Mouse (Mus musculus) spleen, embryonic (tissue): Measurements from ENCODE around the gene Tmem235.

ENCODE experiments used
- CTCF ChIA-PET: fragments of 350-600 bp; sonication (Branson Sonifier 250); formaldehyde crosslinking; loops from one replicate; lab custom pipeline; 2022; lab: Charles Lee

Gene Tmem235

DNA sequence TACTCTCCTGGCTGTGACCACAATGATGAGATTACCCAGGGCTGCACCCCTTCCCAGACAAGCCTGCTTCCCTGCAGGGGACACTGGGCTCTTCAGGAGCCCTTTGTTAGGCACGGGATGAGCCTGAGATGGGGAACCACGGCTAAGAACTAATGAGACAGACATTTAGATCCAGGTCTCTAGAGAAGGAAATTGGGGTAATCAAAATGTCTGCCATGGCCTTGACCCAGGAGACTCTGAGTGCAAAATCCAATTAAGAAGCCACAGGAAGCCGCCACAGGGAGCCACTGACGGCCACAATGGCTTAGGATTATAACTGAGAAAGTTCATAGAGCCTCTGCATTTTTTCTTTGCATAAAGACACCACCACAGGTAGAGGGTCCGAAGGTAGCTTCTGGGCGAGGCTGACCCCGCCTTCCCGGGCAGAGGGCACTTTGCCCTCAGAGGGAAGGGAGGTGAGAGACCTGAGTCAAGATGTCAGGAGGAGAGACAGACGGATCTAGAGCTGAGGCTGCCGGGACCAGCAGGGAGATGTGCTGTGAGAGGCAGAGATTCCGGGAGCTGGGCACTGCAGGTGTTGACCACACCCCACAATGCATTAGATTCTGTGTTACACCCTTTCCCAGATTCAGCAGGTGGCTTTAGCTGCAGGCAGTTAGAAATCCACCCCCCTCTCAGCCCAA is 2.8 kb downstream of the Tmem235 start:
- CTCF ChIA-PET = no interaction called here

DNA sequence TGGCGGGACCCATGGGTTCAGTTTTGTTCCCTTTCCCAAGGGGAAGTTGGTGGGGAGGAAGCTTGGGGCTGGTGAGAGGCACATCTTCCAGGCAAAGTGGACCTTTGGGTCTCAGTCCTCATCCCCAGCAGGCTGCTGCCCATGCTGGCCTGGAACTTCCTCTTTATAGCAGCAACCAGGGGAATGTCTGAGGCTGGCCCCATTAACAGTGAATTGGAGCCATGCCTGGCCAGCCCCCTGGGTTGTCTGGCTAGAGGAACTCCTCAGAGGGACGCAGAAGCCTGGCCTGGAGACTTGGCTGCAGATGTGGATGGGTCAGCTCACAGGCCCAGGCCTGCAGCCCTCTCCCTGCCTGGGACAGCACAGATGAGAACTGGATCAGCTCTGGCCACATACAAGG is 4.3 kb downstream of the Tmem235 start:
- CTCF ChIA-PET = interaction anchor here (0.5 kb wide), 1 partner anchor 14 kb away, joined by 3 read pairs; no protein-coding TSS in a partner anchor

DNA sequence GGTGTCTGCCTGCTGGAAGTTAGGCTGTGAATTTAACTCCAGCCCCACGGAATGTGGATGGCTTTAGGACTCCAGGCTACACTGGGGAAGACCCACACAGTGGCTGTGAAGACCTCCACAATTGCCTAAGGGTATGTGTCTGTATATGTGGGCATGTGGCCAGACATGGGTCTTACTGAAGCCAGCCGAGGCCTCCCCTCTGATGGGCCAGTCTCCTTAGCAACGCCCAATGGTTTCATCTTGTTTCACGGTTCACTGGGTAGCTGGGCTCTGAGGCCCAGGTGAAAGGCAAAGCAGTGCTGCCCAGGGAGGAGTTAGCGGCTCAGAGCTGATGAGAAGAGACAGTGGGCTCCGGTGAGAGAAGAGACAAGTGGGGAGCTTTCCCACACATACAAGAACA is 5.4 kb downstream of the Tmem235 start:
- CTCF ChIA-PET = interaction anchor here (0.6 kb wide), 1 partner anchor 546 kb away, joined by 5 read pairs; no protein-coding TSS in a partner anchor

DNA sequence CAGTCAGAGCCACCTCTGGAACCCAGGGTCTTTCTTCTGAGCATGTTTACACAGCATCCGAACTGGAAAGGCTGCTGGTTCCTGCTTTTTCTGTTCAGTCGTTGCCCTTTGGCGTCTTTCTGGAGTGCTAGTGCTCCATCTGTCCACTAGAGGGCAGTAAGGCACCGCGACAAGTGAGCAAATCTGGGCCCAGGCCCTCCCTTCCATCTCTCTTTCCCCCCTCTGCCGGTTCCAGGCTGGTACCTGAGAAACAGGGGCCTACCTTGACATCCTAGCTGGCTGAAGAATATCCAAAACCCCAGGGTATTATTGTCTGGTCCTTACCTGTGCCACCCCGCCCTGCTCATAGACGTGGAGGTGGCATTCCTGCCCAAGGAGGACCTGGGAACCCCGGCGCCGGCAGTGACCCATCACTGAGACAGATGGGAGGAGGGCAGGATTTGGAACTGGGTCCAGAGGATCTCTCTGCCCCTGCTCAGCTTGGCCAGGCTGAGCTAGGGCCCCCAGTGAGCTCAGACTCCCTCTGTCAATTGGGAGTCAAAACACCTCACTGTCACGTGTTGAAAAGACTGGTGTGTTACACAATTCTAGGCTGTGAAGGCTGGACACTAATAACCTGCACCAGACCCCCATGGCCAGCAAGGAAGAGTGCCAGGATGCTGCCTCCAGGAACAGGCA is 10.3 kb downstream of the Tmem235 start:
- CTCF ChIA-PET = interaction anchor here (0.5 to 1.2 kb wide), 4 partner anchors 143 to 447 kb away, joined by 3 to 13 read pairs (median 5); no protein-coding TSS in a partner anchor

DNA sequence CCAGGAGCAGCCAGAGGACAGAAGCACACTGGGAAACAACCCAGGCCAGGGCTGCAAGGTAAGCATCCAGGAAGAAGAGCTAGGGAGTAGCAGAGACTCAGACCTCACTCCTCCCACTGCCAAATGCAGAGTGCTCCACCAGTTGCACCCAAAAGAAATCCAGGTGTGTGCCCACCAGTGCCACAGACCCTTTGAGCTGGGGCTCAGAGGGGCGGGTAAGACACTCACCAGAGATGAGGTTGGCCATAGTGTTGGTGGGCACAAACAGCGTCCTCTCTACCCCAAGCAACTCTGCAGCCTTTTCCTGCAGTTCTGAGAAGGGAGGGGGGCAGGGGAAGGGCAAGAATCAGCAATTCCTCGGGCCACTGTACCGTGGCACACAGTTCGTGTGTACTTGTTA is 10.8 kb downstream of the Tmem235 start:
- CTCF ChIA-PET = interaction anchor here (0.5 to 1.2 kb wide), 4 partner anchors 42 to 447 kb away, joined by 3 to 13 read pairs (median 4); no protein-coding TSS in a partner anchor

DNA sequence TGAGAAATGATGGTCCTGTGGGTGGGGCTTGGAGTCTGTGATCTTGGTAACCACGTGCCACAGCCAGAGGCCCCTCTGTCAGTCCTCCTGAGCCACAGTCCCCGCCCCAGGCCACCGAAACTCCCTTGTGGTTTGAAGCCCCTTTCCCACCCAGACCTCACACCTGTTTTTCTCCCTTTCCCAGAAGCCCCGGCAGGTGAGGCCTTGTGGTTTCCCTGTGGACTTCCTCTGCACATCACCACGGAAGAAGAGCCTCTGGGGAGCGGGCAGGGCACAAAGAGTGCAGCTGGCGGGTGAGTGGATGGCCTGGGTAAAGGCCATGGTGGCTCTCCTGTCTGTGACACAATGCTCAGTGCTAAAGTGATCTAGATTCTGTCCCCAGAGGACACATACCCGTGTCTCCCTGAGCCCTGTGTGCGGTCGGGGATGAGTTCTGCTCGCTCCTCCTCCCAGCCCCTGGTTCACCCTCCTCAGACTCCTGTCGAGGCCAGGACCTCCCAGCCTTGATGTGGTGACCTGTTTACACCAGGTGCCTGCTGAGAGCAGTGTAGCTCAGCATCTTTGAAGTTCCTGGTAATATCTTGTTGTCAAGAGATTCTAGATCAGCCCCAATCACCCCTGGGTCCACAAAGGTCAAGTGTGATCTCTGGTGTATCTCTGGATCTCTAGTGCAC is 11.5 kb downstream of the Tmem235 start:
- CTCF ChIA-PET = interaction anchor here (0.5 to 1.2 kb wide), 3 partner anchors 41 to 146 kb away, joined by 3 to 5 read pairs (median 3); no protein-coding TSS in a partner anchor

DNA sequence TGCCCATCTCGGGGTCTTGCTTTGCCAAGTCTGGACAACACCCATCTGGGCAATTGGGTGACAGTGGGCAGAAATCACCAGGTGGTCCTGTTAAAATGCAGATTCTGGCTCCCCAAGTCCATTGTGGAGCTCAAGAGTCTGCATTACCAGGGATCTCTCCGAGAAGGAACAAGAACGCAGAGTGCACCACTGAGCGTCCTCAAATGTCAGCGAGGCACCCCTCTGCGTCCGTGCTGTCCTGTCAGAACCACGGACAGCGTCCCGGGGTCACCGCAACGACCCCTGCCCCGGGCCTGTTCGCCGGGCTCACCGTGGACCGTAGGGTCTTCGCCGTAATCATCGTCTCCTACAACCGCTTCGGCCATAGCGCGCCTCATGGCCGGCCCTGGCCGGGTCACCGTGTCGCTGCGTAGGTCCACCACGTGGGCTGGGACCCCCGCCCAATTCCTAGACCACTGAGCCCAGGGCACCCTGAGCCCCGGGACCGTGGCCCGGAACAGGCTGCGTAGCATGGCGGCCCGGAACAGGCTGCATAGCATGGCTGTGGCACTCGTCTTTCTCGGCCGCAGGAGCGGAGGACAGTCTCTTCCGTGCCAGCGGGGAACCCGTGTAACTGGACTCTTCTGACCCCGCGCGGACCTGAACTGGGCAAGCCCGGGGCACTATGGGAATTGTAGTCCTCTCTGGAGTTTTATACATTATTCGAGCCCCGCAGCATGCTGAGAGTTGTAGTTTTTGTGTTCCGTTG is 12.5 kb downstream of the Tmem235 start, which contains the start of gene Tha1:
TSS of gene Tha1 (minus strand) at position 621 of the 748 bp plus-strand sequence.
- CTCF ChIA-PET = interaction anchor here (0.6 to 0.8 kb wide), 3 partner anchors 51 to 272 kb away, joined by 4 to 18 read pairs (median 5); no protein-coding TSS in a partner anchor

DNA sequence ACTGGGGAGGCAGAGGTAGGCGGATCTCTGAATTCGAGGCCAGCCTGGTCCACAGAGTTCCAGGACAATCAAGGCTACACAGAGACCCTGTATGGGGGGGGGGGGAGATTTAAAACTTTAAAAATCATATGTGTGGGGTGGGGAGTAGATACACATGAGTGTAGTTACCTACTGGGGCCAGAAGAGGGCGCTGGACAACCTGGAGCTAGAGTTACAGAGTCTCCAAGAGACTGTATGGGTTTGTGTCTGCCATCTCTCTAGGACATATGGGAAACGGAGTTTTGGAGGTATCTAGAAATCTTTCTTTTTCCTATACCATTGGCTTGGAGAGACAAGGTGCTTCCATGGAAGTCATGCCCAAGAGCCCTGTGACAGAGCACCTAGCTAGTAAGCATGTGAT is 13.9 kb downstream of the Tmem235 start:
- CTCF ChIA-PET = interaction anchor here (0.6 to 1.2 kb wide), 4 partner anchors 44 to 1381 kb away, joined by 3 to 19 read pairs (median 4); no protein-coding TSS in a partner anchor

DNA sequence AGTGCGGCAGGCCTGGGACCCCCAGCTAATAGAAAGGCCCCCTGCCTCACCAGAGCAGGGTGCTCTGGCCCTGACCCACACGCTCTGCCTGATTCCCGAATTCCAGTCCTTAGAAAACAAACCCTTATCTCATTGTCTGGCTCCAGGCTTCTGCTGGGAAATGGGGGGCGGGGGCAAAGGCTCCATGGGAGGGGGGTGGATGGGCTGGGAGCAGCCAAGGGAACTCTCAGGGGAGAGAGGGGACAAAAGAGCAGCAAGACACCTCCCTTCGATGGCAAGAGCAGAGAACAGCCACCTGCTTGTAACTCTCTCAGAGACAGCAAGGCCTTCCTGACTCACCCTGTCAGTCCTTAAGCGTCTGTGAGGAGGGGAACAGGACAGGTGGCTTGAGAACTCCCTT is 15.1 kb downstream of the Tmem235 start:
- CTCF ChIA-PET = interaction anchor here (0.7 kb wide), 1 partner anchor 972 kb away, joined by 5 read pairs; no protein-coding TSS in a partner anchor

DNA sequence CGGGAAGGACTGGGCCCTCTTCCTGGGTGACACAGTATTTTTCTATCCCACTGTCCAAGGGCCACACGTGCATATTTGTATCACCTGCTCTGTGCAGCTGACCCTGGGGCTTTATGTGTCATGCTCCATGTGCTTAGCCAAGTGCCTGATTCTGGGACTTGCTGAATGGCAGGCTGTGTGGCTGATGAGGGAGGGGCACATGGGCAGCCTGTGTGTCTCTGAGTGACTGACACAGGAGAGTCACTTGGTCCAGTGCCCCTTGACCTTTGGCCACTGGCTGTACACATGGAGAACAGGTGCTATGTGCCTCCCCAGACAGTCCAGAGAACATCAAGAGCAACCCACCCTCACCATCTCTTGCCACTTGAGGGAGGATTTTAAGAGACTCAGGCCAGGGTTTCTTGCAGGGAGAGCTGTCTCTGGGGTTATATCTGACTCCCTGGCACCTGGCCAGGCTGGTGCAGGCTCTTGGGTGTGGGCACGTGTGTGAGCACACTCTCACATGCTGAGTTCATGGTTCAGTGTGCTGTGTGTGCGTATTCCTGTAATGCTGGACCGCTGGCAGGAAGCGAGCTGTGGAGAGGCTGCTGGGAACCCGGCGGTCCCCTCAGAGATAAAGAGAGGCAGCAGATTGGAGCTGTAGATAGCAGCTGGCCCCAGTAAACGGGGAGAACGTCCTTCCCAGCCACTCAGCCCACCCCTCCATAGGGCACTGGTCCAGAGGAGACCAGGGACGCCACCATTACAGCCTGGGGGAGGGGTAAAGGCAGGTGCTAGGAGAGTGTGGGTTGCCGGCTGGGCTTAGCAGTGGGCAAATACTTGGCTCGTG is 17.6 kb downstream of the Tmem235 start:
- CTCF ChIA-PET = interaction anchor here (0.6 kb wide), 2 partner anchors 41 to 106 kb away, joined by 3 read pairs; no protein-coding TSS in a partner anchor

DNA sequence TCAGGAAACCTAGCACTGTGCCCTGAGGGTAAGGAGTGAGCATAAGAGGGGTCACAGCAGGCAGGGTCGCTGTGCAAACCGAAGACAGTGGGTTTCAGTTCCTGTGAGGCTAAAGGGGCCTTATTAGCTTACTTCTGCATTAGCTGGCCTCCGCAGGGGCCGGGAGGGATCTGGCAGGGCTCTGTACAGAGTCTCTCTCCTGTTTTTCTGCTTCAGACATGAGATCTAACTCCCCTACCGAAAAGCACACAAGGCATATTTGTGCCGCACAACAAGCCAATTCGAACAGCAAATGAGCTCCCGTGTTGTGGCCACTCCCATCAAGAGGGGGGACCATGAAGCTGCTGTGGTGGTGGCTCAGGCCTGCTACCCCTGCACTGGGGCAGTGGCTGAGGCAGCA is 18.3 kb downstream of the Tmem235 start:
- CTCF ChIA-PET = interaction anchor here (0.6 kb wide), 2 partner anchors 41 to 107 kb away, joined by 3 read pairs; no protein-coding TSS in a partner anchor

DNA sequence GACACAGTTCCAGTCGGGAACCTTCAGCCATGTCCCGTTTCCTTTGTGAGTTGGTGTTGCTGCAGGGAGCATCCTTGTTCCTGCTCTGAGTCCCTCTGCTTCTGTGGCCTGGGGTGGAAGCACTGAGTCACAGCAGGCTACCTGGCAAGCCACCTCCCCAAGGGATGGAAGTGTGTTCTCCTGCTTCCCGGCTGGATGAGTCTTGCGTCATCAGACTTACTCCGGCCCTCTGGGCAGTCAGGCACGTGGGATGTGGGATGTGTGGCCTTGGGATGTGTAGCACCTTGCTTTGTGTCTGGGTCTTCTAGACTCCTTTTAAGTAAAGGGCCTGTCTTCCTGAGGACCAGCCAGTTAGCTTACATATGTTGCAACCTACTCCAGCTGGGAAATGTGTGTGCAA is 19.1 kb downstream of the Tmem235 start:
- CTCF ChIA-PET = no interaction called here

DNA sequence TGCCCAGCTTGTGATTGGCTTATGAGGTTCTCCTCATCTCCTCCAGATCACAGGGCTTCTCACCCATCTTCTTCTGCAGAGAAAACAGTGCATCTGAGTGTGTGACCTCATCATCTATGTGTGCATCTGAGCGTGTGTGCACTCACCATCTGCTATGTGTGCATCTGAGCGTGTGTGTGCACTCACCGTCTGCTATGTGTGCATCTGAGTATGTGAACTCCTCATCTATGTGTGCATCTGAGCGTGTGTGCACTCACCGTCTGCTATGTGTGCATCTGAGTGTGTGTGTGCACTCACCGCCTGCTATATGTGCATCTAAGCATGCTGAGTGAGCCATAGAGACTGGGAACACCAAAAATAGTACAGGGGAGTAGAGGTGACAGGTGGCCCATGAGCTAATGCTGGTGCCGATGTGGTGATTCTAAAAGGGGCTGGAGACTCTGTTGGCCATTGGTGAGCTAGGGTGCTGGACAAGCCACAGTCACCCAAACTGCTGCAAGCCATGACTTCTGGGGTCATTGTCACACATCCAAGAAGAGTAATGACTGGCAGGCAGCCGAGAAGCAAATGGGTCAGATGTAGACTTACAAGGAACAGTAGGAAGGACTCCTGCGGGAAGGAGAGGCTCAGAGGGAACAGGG is 19.9 kb downstream of the Tmem235 start:
- CTCF ChIA-PET = no interaction called here

DNA sequence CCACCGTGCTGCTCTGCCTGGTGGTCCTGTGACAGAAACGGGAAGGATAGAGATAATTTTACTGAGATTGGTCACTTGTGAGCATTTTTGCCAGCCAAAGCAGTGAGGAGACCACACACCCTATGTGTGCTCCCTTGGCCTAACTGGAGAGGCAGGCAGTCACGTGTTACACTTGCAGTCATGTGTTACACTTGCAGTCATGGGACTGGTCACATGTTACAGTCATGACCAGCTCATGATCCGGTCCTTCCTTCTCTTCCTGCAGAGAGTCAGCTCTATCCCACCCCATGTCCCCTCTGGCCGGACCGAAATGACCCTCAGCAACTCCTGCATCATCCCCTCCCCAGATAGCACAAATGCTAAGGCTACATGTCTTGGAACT is 20.4 kb downstream of the Tmem235 start:
- CTCF ChIA-PET = no interaction called here

DNA sequence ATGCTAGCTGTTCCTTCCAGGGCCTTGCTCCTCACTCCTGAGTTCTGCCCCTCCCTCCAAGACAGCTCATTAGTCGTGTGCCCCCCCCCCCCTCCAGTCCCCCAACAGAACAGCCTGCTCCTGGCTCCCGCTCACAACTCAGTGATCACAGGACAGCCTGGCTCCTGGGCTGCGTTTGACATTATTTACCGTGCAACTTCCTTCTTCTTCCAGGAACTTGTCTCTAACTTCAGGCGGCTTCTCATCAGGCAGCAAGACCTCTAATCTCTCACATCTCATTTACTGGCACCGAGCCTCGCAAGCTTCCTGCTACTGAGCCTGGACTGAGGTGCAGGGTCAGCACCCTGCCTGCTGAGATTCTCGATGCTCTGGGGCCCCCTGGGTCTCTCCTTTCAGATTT is 21.2 kb downstream of the Tmem235 start:
- CTCF ChIA-PET = interaction anchor here (0.6 kb wide), 1 partner anchor 46 kb away, joined by 3 read pairs; no protein-coding TSS in a partner anchor

DNA sequence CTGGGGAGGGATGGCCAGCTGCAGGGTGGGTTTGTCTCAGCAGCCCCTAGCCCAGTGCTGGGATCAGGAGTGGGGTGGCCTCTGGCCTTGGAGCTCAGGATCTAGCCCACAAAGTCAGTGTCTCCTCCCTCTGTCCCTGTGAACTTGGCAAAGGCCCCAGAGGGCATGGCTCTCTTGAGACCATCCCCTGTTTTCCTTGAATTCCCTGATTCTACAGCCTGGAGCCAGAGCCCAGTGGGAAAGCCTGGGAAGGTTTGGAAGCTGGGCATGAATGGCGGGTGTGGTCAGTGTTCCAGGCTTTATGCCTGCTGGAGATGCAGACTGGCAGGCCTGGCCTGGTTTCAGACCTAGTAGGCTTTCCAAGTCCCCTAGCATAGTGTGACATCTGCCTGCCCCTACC is 21.7 kb downstream of the Tmem235 start:
- CTCF ChIA-PET = interaction anchor here (0.6 kb wide), 2 partner anchors 30 to 46 kb away, joined by 3 to 9 read pairs; no protein-coding TSS in a partner anchor

DNA sequence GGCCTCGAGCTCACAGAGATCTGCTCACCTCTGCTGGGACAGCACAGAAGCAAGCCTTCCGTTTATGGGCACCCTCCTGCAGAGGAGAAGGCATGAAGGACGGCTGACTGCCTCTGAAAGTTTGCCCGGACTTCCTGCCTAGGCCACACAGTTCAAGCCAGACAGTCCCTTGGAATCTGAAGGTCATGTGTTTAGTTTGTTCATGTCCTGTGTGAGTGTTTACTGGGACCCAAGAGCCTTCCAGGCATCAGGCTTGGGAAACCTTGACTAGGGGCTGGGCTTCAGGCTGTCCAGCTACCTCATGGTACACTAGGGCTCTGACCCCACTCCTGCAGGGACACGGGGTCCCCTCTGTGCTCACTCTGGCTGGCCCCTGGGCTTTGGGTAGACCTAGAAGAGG is 25.4 kb downstream of the Tmem235 start:
- CTCF ChIA-PET = interaction anchor here (0.6 kb wide), 1 partner anchor 503 kb away, joined by 4 read pairs; no protein-coding TSS in a partner anchor

DNA sequence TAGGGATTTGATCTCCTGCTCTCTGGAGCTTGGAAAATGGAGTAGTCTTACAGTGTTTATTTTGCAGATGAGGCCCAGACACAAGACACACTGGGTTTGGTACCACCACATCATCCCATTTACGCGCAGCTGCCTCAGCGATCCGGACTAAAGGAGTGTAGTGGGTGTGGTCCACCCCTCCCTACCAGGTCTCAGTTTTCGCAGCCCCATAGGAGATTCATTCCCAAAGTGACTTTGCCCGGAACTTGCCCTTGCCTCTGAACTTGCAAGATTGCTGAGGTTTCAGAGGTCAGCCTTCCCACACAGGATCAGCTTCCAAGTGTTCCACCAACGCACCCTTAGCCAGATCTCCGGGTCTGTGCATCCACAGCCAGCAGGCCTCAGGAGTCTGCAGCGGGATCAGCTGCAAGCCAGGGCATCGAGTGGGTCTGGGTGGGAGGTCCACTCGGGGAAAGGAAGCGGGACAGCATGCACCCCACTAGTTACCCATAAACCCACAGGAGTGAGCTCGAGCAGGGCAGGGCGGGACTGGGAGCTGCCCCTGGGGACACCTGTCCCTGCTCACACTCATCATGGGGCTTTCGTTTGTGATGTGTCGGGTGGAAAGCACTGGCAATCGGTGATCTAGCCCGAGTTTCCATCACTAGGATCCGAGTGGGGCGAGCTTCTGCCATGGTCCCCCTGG is 27.8 kb downstream of the Tmem235 start:
- CTCF ChIA-PET = no interaction called here
